Mouse (Mus musculus): ENCODE results near the gene Epha8. TPM values are rescaled to one million over a fixed set of nuclear protein-coding genes. Genes with fewer than 3 reads are reported as not detected.
A peak's percentile ranks its signal among the peaks of the same experiment; 100 is the strongest.

The Epha8 gene
- polyA plus RNA-seq, 1 experiment from 2014 or later = 0.52 TPM

DNA sequence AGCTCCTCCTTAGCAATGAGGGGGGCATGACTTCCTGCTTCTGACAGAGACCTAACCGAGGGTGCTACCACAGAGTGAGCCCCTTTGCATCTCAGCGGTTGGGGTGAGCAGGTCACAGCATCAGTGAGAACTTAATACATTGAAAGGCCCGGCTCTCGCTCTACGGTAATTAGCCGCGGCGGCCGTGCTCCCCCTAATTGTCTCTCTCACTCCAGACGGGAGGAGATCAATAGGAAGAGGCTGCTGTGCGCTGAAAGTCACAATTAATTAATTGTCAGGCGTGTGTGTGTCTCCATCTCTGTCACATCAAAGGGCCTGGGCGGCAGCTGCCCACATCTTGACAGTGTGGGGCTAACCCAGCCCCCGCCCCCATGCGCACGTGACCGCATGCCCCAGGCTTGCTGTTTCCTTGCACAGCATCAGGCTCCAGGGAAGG is 45.4 kb downstream of the Epha8 start:
- no peaks in the 10 kb centered on the region for H3K4me1 ChIP-seq (ENCODE audit: control insufficient read depth, insufficient read depth, low read length)
- H3K9me3 ChIP-seq (ENCODE audit: control insufficient read depth, low read depth, low read length) = no peaks in the 10 kb centered on the region
- no peak for ATAC-seq (ENCODE audit: insufficient number of reproducible peaks, insufficient read depth, low FRiP score, low read depth)
- H3K27me3 ChIP-seq (ENCODE audit: control insufficient read depth, insufficient read depth, low read length) = peaks cover 7% of the 10 kb centered on the region
- 8% methylated on average over 17 of the region's 17 CpGs for WGBS
- no peak overlapping the region for H3K9ac ChIP-seq (replicated peaks; ENCODE audit: low read depth, low read length)
- H3K4me2 ChIP-seq (replicated peaks; ENCODE audit: low read depth, low read length) = no peak overlapping the region
- H3K36me3 ChIP-seq (ENCODE audit: control insufficient read depth, insufficient read depth, low read length) = no peaks in the 10 kb centered on the region
- H3K4me3 ChIP-seq (ENCODE audit: low read depth, low read length) = no peak overlapping the region
- no peak overlapping the region for H3K27ac ChIP-seq (ENCODE audit: low read length)

DNA sequence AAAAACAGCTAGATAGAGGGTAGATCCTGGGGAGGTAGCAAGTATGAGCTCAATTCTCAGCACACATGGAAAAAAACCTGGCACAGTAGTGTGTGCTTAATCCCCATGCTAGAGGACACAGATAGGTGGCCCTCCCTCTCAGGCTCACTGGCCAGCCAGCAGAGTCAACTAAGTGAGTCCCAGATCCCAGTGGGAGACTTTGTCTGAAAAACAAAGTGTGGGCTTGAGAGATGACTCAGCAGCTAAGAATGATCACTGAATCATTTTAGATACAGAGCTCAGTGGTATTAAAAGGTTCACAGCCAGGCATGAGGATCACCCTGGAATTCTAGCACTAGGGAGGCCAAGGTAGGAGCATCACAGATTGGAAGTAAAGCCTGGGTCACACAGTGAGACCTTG is 48.8 kb downstream of the Epha8 start:
- ATAC-seq (ENCODE audit: insufficient number of reproducible peaks, insufficient read depth, low FRiP score, low read depth) = no peak
- Histone ChIP-seq H3K27me3 (ENCODE audit: control insufficient read depth, insufficient read depth, low read length) (peaks cover 22% of the 10 kb centered on the region), H3K9ac (replicated peaks; ENCODE audit: low read depth, low read length) (no peak overlapping the region), H3K27ac (ENCODE audit: low read length) (no peak overlapping the region), H3K4me1 (ENCODE audit: control insufficient read depth, insufficient read depth, low read length) (no peaks in the 10 kb centered on the region), H3K4me3 (ENCODE audit: low read depth, low read length) (no peak overlapping the region), H3K36me3 (ENCODE audit: control insufficient read depth, insufficient read depth, low read length) (no peaks in the 10 kb centered on the region), H3K4me2 (replicated peaks; ENCODE audit: low read depth, low read length) (no peak overlapping the region), H3K9me3 (ENCODE audit: control insufficient read depth, low read depth, low read length) (no peaks in the 10 kb centered on the region)

DNA sequence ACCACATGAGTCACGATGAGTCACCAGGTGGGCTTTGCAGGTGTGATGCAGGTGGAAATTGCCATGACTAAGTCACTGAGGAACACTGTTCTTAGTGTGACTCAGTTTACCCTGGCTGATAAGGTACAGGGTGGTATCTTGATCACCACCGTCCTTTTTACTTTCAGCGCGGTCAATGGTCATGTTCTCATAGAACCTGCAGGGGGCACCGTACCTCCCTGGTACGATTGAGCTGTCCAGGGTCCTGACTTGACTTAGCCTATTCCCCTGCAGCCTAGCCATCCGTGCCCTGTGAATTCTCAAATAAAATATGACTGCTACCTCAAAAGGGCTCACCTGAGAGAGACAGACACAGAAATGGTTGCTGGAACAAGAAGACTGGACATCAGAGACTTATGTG is 49.6 kb downstream of the Epha8 start:
- no peak overlapping the region for H3K27ac ChIP-seq (ENCODE audit: low read length)
- H3K27me3 ChIP-seq (ENCODE audit: control insufficient read depth, insufficient read depth, low read length) = peaks cover 19% of the 10 kb centered on the region
- no peak overlapping the region for H3K4me3 ChIP-seq (ENCODE audit: low read depth, low read length)
- no peak overlapping the region for H3K4me2 ChIP-seq (replicated peaks; ENCODE audit: low read depth, low read length)
- no peak overlapping the region for H3K9ac ChIP-seq (replicated peaks; ENCODE audit: low read depth, low read length)
- no peaks in the 10 kb centered on the region for H3K36me3 ChIP-seq (ENCODE audit: control insufficient read depth, insufficient read depth, low read length)
- H3K9me3 ChIP-seq (ENCODE audit: control insufficient read depth, low read depth, low read length) = no peaks in the 10 kb centered on the region
- no peak for ATAC-seq (ENCODE audit: insufficient number of reproducible peaks, insufficient read depth, low FRiP score, low read depth)
- 12% methylated on average over 7 of the region's 7 CpGs for WGBS
- no peaks in the 10 kb centered on the region for H3K4me1 ChIP-seq (ENCODE audit: control insufficient read depth, insufficient read depth, low read length)

DNA sequence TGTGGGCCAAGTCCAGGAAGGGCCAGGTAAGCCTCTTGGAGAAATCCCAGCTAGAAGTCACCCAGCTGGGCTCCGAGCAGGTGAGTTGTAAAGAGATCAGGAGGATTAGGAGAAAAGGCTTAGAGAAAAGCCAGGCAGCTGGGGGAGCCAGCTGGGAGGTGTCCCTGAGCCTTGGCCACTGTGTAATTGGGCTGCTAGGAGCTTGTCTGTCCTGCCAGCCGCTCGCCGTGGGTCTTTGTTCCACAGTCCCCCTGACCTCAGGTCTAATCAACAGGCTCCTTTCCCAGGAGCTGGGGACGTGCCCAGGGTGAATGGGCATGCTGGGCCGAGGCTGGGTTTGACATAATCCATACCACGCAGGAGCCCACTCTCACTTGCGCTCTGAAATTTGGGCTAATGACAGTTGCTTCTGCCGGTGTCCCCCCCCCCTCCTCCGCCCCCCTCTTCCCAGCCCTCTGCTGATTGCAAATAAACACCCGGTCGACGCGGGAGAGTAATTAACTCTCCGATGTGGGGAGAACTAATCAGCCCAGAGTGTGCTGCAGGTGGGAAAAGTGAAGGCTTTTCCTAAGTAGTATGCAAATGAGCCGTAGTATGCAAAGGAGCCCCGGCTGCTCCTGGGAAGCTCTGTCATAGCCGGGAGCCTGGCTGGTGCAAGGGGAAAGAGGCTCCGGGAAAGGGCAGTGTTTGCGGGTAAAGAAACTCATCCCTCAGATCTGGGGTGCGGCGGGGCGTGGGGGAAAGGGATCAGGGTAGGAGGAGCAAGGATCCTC is 51.7 kb downstream of the Epha8 start:
- 2% methylated on average over 22 of the region's 23 CpGs for whole genome bisulfite sequencing
- Histone ChIP-seq H3K4me2 (replicated peaks; ENCODE audit: low read depth, low read length) (no peak overlapping the region), H3K4me3 (ENCODE audit: low read depth, low read length) (no peak overlapping the region), H3K4me1 (ENCODE audit: control insufficient read depth, insufficient read depth, low read length) (no peaks in the 10 kb centered on the region), H3K27ac (ENCODE audit: low read length) (no peak overlapping the region), H3K36me3 (ENCODE audit: control insufficient read depth, insufficient read depth, low read length) (no peaks in the 10 kb centered on the region), H3K9ac (replicated peaks; ENCODE audit: low read depth, low read length) (no peak overlapping the region), H3K9me3 (ENCODE audit: control insufficient read depth, low read depth, low read length) (no peaks in the 10 kb centered on the region), H3K27me3 (ENCODE audit: control insufficient read depth, insufficient read depth, low read length) (peaks cover 16% of the 10 kb centered on the region; the same call in 1 of the 2 replicates)
- no peak for ATAC-seq (ENCODE audit: insufficient number of reproducible peaks, insufficient read depth, low FRiP score, low read depth)

DNA sequence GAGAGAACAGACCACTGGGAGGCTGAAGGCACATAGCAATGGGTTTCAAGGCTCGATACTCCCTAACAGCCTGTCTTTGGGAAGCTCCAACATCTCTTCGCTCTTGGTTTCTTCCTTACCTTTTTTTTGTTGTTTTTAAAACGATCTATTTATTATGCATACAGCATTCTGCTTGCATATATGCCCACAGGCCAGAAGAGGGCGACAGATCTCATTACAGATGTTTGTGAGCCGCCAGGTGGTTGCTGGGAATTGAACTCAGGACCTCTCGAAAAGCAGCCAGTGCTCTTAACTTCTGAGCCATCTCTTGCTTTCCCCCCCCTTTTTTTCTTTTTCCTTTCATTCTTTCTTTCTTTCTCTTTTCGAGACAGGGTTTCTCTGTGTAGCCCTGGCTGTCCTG is 57.5 kb downstream of the Epha8 start:
- H3K4me3 ChIP-seq (ENCODE audit: low read depth, low read length) = no peak overlapping the region
- 62% methylated on average over 7 of the region's 7 CpGs for WGBS
- H3K27me3 ChIP-seq (ENCODE audit: control insufficient read depth, insufficient read depth, low read length) = no peaks in the 10 kb centered on the region
- H3K4me1 ChIP-seq (ENCODE audit: control insufficient read depth, insufficient read depth, low read length) = peaks cover 13% of the 10 kb centered on the region; the same call in 1 of the 2 replicates
- no peak for ATAC-seq (ENCODE audit: insufficient number of reproducible peaks, insufficient read depth, low FRiP score, low read depth)
- no peak overlapping the region for H3K4me2 ChIP-seq (replicated peaks; ENCODE audit: low read depth, low read length)
- no peaks in the 10 kb centered on the region for H3K9me3 ChIP-seq (ENCODE audit: control insufficient read depth, low read depth, low read length)
- no peak overlapping the region for H3K27ac ChIP-seq (ENCODE audit: low read length)
- H3K36me3 ChIP-seq (ENCODE audit: control insufficient read depth, insufficient read depth, low read length) = no peaks in the 10 kb centered on the region
- H3K9ac ChIP-seq (replicated peaks; ENCODE audit: low read depth, low read length) = no peak overlapping the region

DNA sequence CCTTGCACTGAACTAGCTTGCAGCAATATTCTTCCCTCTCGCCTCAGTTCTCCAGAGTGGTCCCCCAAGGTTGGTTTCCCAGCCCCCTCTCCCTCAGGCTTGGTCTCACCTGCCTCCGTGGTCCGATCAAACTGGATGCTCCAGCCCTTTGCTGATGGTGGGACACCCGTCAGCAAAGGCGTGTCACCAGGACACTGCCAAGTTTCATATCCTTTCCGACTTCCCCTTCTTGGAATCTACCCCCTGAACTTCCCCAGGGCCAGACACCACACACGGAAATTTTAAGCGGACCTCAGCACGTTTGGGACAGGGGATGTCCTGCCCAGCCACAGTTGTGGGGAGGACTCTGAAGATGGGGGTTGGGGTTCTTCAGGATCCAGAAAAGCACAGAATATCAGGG is 58.0 kb downstream of the Epha8 start, which contains the start of gene C1qa:
Gene C1qa (minus strand): TSS at position 167 of the 400 bp plus-strand sequence.
- Histone ChIP-seq H3K9ac (replicated peaks; ENCODE audit: low read depth, low read length) (no peak within 1 kb of the TSS), H3K27me3 (ENCODE audit: control insufficient read depth, insufficient read depth, low read length) (no peaks in the 10 kb centered on the region), H3K4me1 (ENCODE audit: control insufficient read depth, insufficient read depth, low read length) (peaks cover 13% of the 10 kb centered on the region; the same call in 1 of the 2 replicates), H3K36me3 (ENCODE audit: control insufficient read depth, insufficient read depth, low read length) (no peaks in the 10 kb centered on the region), H3K27ac (ENCODE audit: low read length) (peak within 1 kb of the TSS; percentile 30; the same call in 1 of the 2 replicates), H3K9me3 (ENCODE audit: control insufficient read depth, low read depth, low read length) (no peaks in the 10 kb centered on the region), H3K4me2 (replicated peaks; ENCODE audit: low read depth, low read length) (no peak within 1 kb of the TSS), H3K4me3 (ENCODE audit: low read depth, low read length) (no peak within 1 kb of the TSS)
- no peak for ATAC-seq (ENCODE audit: insufficient number of reproducible peaks, insufficient read depth, low FRiP score, low read depth)
- WGBS = 68% methylated on average over 9 of the region's 9 CpGs

DNA sequence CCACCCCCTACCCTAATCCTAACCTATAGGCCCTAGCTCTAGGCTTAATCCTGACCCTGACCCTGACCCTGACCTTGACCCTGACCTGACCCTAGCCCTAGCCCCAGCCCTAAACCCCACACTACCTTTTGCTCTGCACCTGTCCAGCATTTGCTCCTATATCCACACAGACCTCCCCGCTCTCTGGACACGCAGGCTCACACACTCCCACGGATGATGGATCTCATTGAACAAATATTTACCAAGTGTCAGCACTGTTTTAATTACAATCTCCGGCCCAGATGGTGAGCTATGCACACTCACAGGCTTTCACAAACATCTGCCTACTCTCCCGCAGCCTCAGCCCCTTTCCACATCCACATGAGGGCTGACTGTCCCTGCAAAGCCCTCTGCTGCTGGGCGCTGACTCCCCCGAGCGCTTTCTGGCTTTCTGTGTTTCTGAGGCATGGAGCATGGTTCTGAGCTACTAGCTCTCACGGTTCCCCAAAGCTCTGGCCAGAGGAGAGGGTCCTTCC is 58.5 kb downstream of the Epha8 start:
- Histone ChIP-seq H3K36me3 (ENCODE audit: control insufficient read depth, insufficient read depth, low read length) (no peaks in the 10 kb centered on the region), H3K27ac (ENCODE audit: low read length) (peak overlapping the region; percentile 30; the same call in 1 of the 2 replicates), H3K9me3 (ENCODE audit: control insufficient read depth, low read depth, low read length) (no peaks in the 10 kb centered on the region), H3K27me3 (ENCODE audit: control insufficient read depth, insufficient read depth, low read length) (no peaks in the 10 kb centered on the region), H3K9ac (replicated peaks; ENCODE audit: low read depth, low read length) (no peak overlapping the region), H3K4me2 (replicated peaks; ENCODE audit: low read depth, low read length) (no peak overlapping the region), H3K4me1 (ENCODE audit: control insufficient read depth, insufficient read depth, low read length) (peaks cover 13% of the 10 kb centered on the region; the same call in 1 of the 2 replicates), H3K4me3 (ENCODE audit: low read depth, low read length) (no peak overlapping the region)
- WGBS = 16% methylated on average over 9 of the region's 9 CpGs
- ATAC-seq (ENCODE audit: insufficient number of reproducible peaks, insufficient read depth, low FRiP score, low read depth) = peak; percentile 26; the same call in 1 of the 2 replicates

DNA sequence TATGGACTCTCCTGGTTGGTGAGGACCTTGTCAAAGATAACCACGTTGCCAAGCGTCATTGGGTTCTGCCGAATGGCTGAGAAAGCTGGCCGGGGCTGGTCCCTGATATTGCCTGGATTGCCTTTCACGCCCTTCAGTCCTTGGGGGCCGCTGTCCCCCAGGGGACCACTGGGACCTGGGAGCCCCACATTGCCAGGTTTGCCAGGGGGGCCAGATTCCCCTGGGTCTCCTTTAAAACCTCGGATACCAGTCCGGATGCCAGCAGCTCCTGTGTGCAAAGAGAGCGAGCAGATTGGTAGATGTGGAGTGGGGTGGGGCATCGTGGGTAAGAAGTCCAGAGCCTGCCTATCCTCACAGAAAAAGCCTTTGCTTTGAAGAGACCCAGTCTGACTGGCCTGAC is 60.2 kb downstream of the Epha8 start:
- no peak overlapping the region for H3K4me2 ChIP-seq (replicated peaks; ENCODE audit: low read depth, low read length)
- no peaks in the 10 kb centered on the region for H3K36me3 ChIP-seq (ENCODE audit: control insufficient read depth, insufficient read depth, low read length)
- no peak for ATAC-seq (ENCODE audit: insufficient number of reproducible peaks, insufficient read depth, low FRiP score, low read depth)
- peaks cover 13% of the 10 kb centered on the region; the same call in 1 of the 2 replicates for H3K4me1 ChIP-seq (ENCODE audit: control insufficient read depth, insufficient read depth, low read length)
- 27% methylated on average over 10 of the region's 10 CpGs for WGBS
- H3K9me3 ChIP-seq (ENCODE audit: control insufficient read depth, low read depth, low read length) = no peaks in the 10 kb centered on the region
- no peak overlapping the region for H3K27ac ChIP-seq (ENCODE audit: low read length)
- no peak overlapping the region for H3K9ac ChIP-seq (replicated peaks; ENCODE audit: low read depth, low read length)
- H3K27me3 ChIP-seq (ENCODE audit: control insufficient read depth, insufficient read depth, low read length) = no peaks in the 10 kb centered on the region
- no peak overlapping the region for H3K4me3 ChIP-seq (ENCODE audit: low read depth, low read length)

Measured in stomach, embryonic 14.5 days (tissue).